Mouse (Mus musculus) embryonic facial prominence, embryonic 10.5 days (tissue): ENCODE results near the gene P2rx5. TPM values are rescaled to one million over a fixed set of nuclear protein-coding genes. Genes with fewer than 3 reads are reported as not detected.

ENCODE experiments used
- DNase-seq: peaks from one replicate; pipeline ENCODE4 v3.0.0-alpha.2; 2017; ENCODE audit warnings: low spot score
- H3K27ac ChIP-seq: fragments of 300-500 bp; sonication (generic); replicated peaks from 2 replicates; pipeline ENCODE4 v1.5.1; 2016; ENCODE audit warnings: mild to moderate bottlenecking
- H3K27me3 ChIP-seq: fragments of 300-500 bp; sonication (generic); replicated peaks from 2 replicates; pipeline ENCODE4 v1.6.1; 2016; ENCODE audit warnings: low read depth, mild to moderate bottlenecking; ENCODE audit not compliant: poor library complexity, severe bottlenecking
- H3K36me3 ChIP-seq: fragments of 300-500 bp; sonication (generic); replicated peaks from 2 replicates; pipeline ENCODE4 v1.6.1; 2016; ENCODE audit warnings: mild to moderate bottlenecking, moderate library complexity
- H3K4me1 ChIP-seq: fragments of 300-500 bp; sonication (generic); 2 replicates; pipeline ENCODE4 v1.6.1; 2016
- H3K4me3 ChIP-seq: fragments of 300-500 bp; sonication (generic); 2 replicates; pipeline ENCODE4 v1.5.1; 2016; ENCODE audit warnings: mild to moderate bottlenecking, moderate library complexity
- H3K9me3 ChIP-seq: fragments of 300-500 bp; sonication (generic); 2 replicates; pipeline ENCODE4 v1.6.1; 2016; ENCODE audit warnings: mild to moderate bottlenecking
- WGBS: fragments of 180-500 bp; shearing (Covaris S2); methylation state at CpG from one replicate; pipeline ENCODE4 v1.1.7; 2016; 5-methylcytosine and 5-hydroxymethylcytosine counted together
- polyA plus RNA-seq: library from polyadenylated mRNA; unstranded; fragments of >200 nt; fragmentation: Nextera tagmentation; extraction: Ambion mirVana; gene quantifications from 2 replicates; pipeline ENCODE4 v1.2.1, GENCODE M21; 2016

The P2rx5 gene
- polyA plus RNA-seq, 1 experiment from 2014 or later: 0.10 TPM

- Histone ChIP-seq H3K4me3 (no peak overlapping the region), H3K27me3 (no peaks in the 10 kb centered on the region), H3K9me3 (no peaks in the 10 kb centered on the region), H3K36me3 (no peaks in the 10 kb centered on the region), H3K4me1 (peaks cover 8% of the 10 kb centered on the region), H3K27ac (no peak overlapping the region)
- whole genome bisulfite sequencing: 61% methylated on average over 7 of the region's 7 CpGs
- no peak for DNase-seq
These were observed 13.3 kb upstream of the P2rx5 start for GRCm38 (mm10) chr11:73146975-73147365.

- DNase-seq: no peak
- H3K4me1 ChIP-seq: peaks cover 8% of the 10 kb centered on the region
- H3K9me3 ChIP-seq: no peaks in the 10 kb centered on the region
- 81% methylated on average over 9 of the region's 9 CpGs for WGBS
- H3K4me3 ChIP-seq: no peak overlapping the region
- H3K36me3 ChIP-seq: no peaks in the 10 kb centered on the region
- no peak overlapping the region for H3K27ac ChIP-seq
- no peaks in the 10 kb centered on the region for H3K27me3 ChIP-seq
These were observed 12.0 kb upstream of the P2rx5 start for GRCm38 (mm10) chr11:73148209-73148608.

GRCm38 (mm10) chr11:73155071-73155470 is 5.2 kb upstream of the P2rx5 start:
- Histone ChIP-seq H3K4me3 (no peak overlapping the region), H3K27me3 (peaks cover 32% of the 10 kb centered on the region), H3K9me3 (no peaks in the 10 kb centered on the region), H3K27ac (no peak overlapping the region), H3K36me3 (no peaks in the 10 kb centered on the region), H3K4me1 (peaks cover 2% of the 10 kb centered on the region)
- DNase-seq: no peak
- WGBS: 78% methylated on average over 6 of the region's 6 CpGs

- Histone ChIP-seq H3K4me1 (peaks cover 15% of the 10 kb centered on the region), H3K36me3 (no peaks in the 10 kb centered on the region), H3K4me3 (peak overlapping the region; percentile 62), H3K27me3 (peaks cover 50% of the 10 kb centered on the region), H3K9me3 (no peaks in the 10 kb centered on the region), H3K27ac (no peak overlapping the region)
- DNase-seq: no peak
- whole genome bisulfite sequencing: 31% methylated on average over 6 of the region's 6 CpGs
These were observed 585 bp downstream of the P2rx5 start for GRCm38 (mm10) chr11:73160811-73161200.

GRCm38 (mm10) chr11:73161616-73162015 is 1.4 kb downstream of the P2rx5 start:
- Histone ChIP-seq H3K36me3 (no peaks in the 10 kb centered on the region), H3K9me3 (no peaks in the 10 kb centered on the region), H3K27ac (no peak overlapping the region), H3K4me1 (peaks cover 15% of the 10 kb centered on the region), H3K4me3 (no peak overlapping the region), H3K27me3 (peaks cover 50% of the 10 kb centered on the region)
- DNase-seq: no peak
- 91% methylated on average over 4 of the region's 4 CpGs for WGBS

GRCm38 (mm10) chr11:73162284-73162683 is 2.1 kb downstream of the P2rx5 start:
- no peaks in the 10 kb centered on the region for H3K9me3 ChIP-seq
- 84% methylated on average over 5 of the region's 5 CpGs for WGBS
- no peaks in the 10 kb centered on the region for H3K36me3 ChIP-seq
- no peak overlapping the region for H3K4me3 ChIP-seq
- DNase-seq: no peak
- H3K4me1 ChIP-seq: peaks cover 15% of the 10 kb centered on the region
- H3K27ac ChIP-seq: no peak overlapping the region
- peaks cover 45% of the 10 kb centered on the region for H3K27me3 ChIP-seq

GRCm38 (mm10) chr11:73168071-73168470 is 7.8 kb downstream of the P2rx5 start:
- H3K9me3 ChIP-seq: no peaks in the 10 kb centered on the region
- DNase-seq: no peak
- WGBS: 86% methylated on average over 8 of the region's 8 CpGs
- H3K4me1 ChIP-seq: no peaks in the 10 kb centered on the region
- H3K4me3 ChIP-seq: no peak overlapping the region
- no peaks in the 10 kb centered on the region for H3K27me3 ChIP-seq
- H3K36me3 ChIP-seq: peaks cover 34% of the 10 kb centered on the region
- H3K27ac ChIP-seq: no peak overlapping the region

- Histone ChIP-seq H3K27ac (no peak overlapping the region), H3K4me1 (no peaks in the 10 kb centered on the region), H3K36me3 (peaks cover 39% of the 10 kb centered on the region), H3K4me3 (no peak overlapping the region), H3K27me3 (no peaks in the 10 kb centered on the region), H3K9me3 (no peaks in the 10 kb centered on the region)
- DNase-seq: no peak
- WGBS: 79% methylated on average over 6 of the region's 6 CpGs
These were observed 8.4 kb downstream of the P2rx5 start for GRCm38 (mm10) chr11:73168576-73168975.

GRCm38 (mm10) chr11:73169231-73169630 is 9.0 kb downstream of the P2rx5 start:
- peak; percentile 62 for DNase-seq
- no peaks in the 10 kb centered on the region for H3K9me3 ChIP-seq
- peaks cover 46% of the 10 kb centered on the region for H3K36me3 ChIP-seq
- no peak overlapping the region for H3K4me3 ChIP-seq
- 49% methylated on average over 4 of the region's 4 CpGs for WGBS
- H3K27ac ChIP-seq: no peak overlapping the region
- no peaks in the 10 kb centered on the region for H3K4me1 ChIP-seq
- H3K27me3 ChIP-seq: no peaks in the 10 kb centered on the region

GRCm38 (mm10) chr11:73172186-73172585 is 12.0 kb downstream of the P2rx5 start:
- no peak overlapping the region for H3K27ac ChIP-seq
- H3K4me3 ChIP-seq: no peak overlapping the region
- H3K27me3 ChIP-seq: no peaks in the 10 kb centered on the region
- WGBS: 84% methylated on average over 5 of the region's 5 CpGs
- H3K36me3 ChIP-seq: peaks cover 50% of the 10 kb centered on the region
- DNase-seq: no peak
- no peaks in the 10 kb centered on the region for H3K9me3 ChIP-seq
- peaks cover 12% of the 10 kb centered on the region for H3K4me1 ChIP-seq

- H3K27me3 ChIP-seq: no peaks in the 10 kb centered on the region
- WGBS: 43% methylated on average over 8 of the region's 8 CpGs
- peaks cover 44% of the 10 kb centered on the region for H3K36me3 ChIP-seq
- no peak overlapping the region for H3K27ac ChIP-seq
- H3K9me3 ChIP-seq: no peaks in the 10 kb centered on the region
- H3K4me3 ChIP-seq: peak overlapping the region; percentile 97
- peaks cover 26% of the 10 kb centered on the region for H3K4me1 ChIP-seq
- DNase-seq: peak; percentile 26
These were observed 15.4 kb downstream of the P2rx5 start for GRCm38 (mm10) chr11:73175612-73176011.

GRCm38 (mm10) chr11:73176186-73176585 is 16.0 kb downstream of the P2rx5 start:
- 1% methylated on average over 15 of the region's 15 CpGs for whole genome bisulfite sequencing
- Histone ChIP-seq H3K4me3 (peak overlapping the region; percentile 97), H3K27me3 (no peaks in the 10 kb centered on the region), H3K9me3 (no peaks in the 10 kb centered on the region), H3K36me3 (peaks cover 42% of the 10 kb centered on the region), H3K27ac (peak overlapping the region; percentile 94), H3K4me1 (peaks cover 26% of the 10 kb centered on the region)
- DNase-seq: no peak

GRCm38 (mm10) chr11:73176608-73177508 is 16.6 kb downstream of the P2rx5 start, which contains the start of the genes Emc6 and Tax1bp3:
TSS of gene Emc6 (minus strand) at chr11:73177037.
TSS of gene Tax1bp3 (plus strand) at chr11:73177083.
- H3K27ac ChIP-seq: peak within 1 kb of the TSS; percentile 94
- peak; percentile 98 for DNase-seq
- WGBS: under 1% methylated on average over 81 of the region's 81 CpGs

More at GRCm38 (mm10) chr11:73176608-73177508, 16.6 kb downstream of the P2rx5 start, which contains the start of the genes Emc6 and Tax1bp3:
- peaks cover 35% of the 10 kb centered on the region for H3K36me3 ChIP-seq
- peaks cover 26% of the 10 kb centered on the region for H3K4me1 ChIP-seq
- peak within 1 kb of the TSS; percentile 97 for H3K4me3 ChIP-seq
- no peaks in the 10 kb centered on the region for H3K9me3 ChIP-seq
- no peaks in the 10 kb centered on the region for H3K27me3 ChIP-seq
